Mouse (Mus musculus): Measurements from ENCODE around the gene Pdcd11. TPM values are rescaled to one million over a fixed set of nuclear protein-coding genes. Genes with fewer than 3 reads are reported as not detected.

The Pdcd11 gene
- total RNA-seq (2015; ENCODE audit: low replicate concordance) (1.4 and 3.4 TPM in 2 replicates), total RNA-seq (2017; ENCODE audit: low replicate concordance) (1.8 and 5.0 TPM in 2 replicates)

DNA sequence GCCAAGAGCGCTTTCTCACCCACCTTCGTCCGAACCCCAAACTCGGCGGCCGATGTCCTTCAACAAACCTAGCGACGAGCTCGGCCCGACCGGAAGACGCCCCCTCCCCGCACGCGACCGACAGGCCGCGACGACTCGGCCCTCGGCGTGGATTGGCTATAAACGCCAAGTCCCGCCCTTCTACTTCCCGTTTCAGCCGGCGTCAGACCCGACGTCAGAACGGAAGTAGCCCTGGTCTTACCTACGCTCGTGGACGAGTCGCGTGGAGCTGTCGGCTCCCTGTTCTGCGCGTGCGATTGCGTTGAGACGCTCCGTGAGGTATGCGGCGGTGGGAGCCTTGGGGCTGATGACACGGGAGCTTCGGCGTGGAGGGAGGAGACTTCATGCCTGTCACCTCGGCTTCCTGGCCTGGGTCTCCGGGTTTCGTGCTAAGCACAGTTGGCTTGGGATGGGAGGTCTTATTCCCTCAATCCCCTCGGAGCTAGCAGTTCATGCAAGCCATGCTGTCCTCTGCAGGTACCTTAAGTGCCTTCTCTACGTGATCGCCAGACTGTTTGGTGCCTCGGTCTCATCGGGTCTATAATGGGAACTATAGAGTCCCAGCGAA is at the start of gene Pdcd11, which contains the start of gene Usmg5:
Pdcd11 (plus strand) TSS at position 219 of the 607 bp plus-strand sequence.
Usmg5 (minus strand) TSS at position 98 of the 607 bp plus-strand sequence.
- peak; percentile 99 for ATAC-seq (replicated peaks; ENCODE audit: low FRiP score, poor library complexity, severe bottlenecking)

DNA sequence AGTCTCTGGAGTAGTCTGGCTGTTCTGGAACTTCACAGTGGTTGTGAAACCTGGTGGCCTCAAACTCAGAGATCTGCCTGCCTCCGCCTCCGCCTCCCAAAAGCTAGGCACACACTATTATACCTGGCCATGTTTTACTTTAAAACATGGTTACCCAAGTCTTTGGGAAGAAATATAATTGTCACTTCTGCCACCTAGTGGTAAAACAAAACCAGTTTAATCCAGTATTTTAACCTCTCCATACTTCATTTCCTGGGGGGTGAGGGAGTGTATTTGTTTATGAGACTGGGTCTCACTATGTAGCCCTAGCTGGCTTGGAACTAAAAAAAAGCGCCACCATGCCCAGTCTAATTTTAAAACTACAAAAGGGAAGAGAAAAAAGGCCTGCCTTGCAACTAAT is 47.0 kb upstream of the Pdcd11 start:
- no peak for ATAC-seq (replicated peaks; ENCODE audit: low FRiP score, poor library complexity, severe bottlenecking)

DNA sequence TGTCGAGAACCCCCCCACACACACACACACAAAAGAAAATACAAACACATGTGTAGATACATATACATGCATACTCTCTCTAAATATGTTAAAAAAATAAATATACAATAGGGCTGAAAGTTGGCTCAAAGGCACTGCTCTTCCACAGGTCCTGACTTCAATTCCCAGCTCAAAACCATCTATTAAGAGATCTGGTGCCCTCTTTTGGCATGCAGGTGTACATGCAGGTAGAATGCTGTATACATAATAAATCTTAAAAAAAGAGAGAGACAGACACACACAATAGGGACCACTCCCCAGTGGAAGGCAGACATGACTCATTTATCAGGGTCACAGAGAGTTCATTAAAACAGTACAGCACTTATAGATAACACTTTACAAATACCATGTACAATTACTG is 44.2 kb upstream of the Pdcd11 start:
- ATAC-seq (replicated peaks; ENCODE audit: low FRiP score, poor library complexity, severe bottlenecking), result no peak

DNA sequence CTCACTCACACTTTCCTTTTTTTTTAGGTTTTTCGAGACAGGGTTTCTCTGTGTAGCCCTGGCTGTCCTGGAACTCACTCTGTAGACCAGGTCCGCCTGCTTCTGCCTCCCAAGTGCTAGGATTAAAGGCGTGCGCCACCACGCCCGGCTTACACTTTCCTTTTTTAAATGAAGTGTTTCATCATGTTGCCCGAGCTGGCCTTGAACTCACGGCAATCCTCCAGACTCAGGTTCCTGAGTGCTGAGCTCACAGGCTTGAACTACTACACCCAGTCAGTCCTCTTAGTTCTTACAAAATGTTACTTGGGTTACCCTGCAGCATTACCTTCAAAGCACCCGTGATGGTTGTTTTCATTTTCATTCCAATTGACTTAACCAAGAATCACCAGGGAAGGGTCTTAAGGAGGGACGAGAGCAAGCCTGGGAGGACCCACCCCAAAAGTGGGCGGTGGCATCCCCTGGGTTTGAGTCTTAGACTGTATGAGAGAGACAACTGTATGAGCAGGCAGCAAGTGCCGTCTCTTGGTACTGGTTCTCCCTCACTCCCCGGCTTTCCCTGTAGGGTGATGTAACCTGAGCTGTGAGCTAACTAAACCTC is 43.2 kb upstream of the Pdcd11 start:
- no peak for ATAC-seq (replicated peaks; ENCODE audit: low FRiP score, poor library complexity, severe bottlenecking)

DNA sequence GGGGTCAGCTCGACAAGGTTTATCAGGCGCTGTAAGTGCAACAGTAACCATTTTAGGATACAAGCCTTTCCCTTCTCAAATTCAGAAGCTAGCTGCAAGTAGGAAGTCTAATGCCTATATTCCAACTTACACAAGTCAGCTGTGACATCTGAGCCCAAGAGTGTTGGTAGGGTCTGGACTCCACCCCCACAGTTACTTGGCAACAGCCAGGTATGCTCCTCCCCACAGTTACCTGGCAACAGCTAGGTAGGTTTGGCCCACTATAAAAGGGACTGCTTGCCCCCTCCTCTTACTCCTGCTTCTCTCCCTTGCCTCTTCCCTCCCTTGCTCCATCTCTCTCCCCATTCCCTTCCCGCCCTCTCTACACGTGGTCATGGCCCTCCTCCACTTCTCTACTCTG is 41.5 kb upstream of the Pdcd11 start:
- ATAC-seq (replicated peaks; ENCODE audit: low FRiP score, poor library complexity, severe bottlenecking), result no peak

DNA sequence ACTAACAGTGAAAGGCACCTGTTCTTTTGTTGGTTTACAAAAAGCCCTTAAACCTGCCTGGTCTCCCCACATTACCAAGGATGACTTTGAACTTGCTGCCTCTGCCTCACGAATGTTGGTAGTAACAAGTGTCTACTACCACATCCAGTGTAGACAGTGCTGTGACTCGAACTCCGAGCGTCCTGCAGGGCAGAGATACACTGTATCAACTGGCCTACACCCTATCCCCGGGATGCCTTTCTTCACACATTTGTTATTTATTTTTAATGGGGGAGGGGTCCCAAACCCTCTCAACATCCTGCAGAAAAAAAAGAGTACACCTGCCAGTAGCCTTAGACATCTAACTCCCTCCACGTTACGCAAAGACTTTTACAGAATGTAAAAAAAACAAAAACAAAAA is 40.7 kb upstream of the Pdcd11 start:
- no peak for ATAC-seq (replicated peaks; ENCODE audit: low FRiP score, poor library complexity, severe bottlenecking)

DNA sequence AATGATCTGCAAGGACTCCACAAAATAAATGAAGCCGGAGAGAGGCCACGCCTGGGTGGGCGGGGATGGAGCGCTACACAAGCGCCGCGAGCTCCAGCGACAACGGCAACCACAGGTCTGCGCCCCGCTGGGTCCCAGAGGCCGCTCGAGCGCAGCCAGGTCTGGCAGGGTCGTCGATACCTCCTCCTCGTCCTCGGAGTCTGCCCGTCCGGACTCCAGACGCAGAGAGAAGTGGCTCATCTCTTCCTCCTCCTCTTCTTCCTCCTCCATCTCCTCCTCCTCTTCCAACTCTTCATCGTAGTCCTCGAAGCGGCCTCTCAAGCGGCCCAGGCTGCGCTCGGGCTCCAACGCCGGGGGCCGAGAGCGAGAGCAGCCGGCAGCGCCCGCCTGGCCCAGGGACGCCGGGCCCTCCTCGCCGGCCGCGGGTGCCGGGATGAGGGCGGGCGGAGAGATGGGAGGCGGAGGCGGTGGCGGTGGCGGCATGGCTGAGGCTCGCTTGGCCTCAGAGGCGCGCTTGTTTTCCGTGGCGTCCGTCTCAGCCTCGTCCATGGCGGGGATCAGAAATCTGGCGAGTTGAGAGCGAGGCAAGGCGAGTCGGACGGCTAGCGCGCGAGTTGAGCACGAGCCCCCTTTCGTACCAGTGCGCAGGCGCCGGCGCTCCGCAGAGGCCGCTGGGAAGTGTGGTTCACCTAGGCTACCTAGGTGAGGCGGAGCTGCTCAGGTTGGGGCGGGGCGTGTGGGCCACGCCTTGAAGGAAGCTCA is 40.1 kb upstream of the Pdcd11 start, which contains the start of gene Pcgf6:
Pcgf6 (minus strand) TSS at position 636 of the 762 bp plus-strand sequence.
- ATAC-seq (replicated peaks; ENCODE audit: low FRiP score, poor library complexity, severe bottlenecking), result peak; percentile 85

DNA sequence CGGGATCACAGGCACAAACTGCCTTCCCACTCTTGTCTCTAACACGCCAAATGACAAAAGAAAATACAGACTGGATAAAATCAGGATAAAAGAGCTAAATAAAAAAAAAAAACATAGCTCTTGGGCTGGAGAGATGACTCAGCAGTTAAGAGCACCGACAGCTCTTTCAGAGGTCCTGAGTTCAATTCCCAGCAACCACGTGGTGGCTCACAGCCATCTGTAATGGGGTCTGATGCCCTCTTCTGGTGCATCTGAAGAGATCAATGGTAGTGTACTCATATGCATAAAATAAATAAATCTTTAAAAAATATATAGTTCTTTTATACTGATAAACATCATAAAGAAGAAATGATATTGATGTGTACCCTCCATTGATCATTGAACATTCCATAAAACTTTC is 37.6 kb upstream of the Pdcd11 start:
- ATAC-seq (replicated peaks; ENCODE audit: low FRiP score, poor library complexity, severe bottlenecking), result no peak

DNA sequence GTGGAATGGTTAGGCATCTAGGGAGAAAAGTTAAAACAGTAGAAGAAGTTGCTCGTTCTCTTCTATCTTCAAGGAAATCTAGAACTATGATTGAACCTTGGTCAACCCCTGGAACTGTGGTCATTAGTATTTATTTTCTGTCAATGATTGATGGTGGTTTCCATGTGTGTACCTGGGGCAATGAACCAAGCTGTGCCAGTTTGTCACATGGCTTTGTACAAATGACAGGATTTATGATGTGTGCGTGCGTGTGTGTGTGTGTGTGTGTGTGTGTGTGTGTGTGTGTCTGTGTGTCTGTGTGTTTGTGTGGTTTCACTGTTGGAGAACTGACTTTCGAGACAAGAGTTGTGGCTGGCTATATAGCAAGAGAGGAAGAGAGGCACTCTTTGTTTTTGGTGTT is 37.1 kb upstream of the Pdcd11 start:
- ATAC-seq (replicated peaks; ENCODE audit: low FRiP score, poor library complexity, severe bottlenecking), result no peak

DNA sequence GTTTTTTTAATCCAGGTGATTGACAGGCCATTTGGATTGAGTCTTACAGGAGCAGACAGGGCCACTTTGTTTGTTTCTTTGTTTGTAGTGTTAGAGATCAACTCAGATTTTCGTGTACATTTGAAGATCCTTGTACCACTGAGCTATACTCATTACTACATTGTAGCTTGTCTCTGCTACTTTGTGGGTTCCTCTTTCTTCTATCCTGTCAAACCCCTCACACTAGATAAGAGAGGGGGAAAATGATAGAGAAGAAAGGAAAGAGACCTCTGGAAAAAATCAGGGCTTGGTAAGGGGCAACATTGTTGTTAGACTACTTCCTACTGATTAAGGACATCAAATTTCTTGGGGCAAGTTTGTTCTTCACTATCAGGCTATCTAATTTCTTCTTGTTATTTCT is 32.9 kb upstream of the Pdcd11 start:
- no peak for ATAC-seq (replicated peaks; ENCODE audit: low FRiP score, poor library complexity, severe bottlenecking)

DNA sequence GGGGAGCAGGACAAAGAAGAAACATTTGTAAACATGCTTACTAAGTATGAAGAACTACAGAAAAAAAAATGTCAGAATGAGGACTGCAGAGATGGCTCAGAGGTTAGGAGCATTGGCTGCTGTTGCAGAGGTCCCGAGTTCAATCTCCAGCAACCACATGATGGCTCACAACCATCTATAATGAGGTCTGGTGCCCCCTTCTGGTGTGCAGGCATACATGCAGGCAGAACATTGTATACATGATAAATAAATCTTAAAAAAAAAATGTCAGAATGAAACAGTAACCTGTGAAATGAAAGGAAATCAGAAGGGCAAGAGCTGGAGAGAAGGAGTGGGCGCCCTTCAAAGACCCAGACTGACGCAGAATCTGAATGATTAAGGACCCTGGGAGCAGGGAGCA is 24.7 kb upstream of the Pdcd11 start:
- ATAC-seq (replicated peaks; ENCODE audit: low FRiP score, poor library complexity, severe bottlenecking), result no peak

DNA sequence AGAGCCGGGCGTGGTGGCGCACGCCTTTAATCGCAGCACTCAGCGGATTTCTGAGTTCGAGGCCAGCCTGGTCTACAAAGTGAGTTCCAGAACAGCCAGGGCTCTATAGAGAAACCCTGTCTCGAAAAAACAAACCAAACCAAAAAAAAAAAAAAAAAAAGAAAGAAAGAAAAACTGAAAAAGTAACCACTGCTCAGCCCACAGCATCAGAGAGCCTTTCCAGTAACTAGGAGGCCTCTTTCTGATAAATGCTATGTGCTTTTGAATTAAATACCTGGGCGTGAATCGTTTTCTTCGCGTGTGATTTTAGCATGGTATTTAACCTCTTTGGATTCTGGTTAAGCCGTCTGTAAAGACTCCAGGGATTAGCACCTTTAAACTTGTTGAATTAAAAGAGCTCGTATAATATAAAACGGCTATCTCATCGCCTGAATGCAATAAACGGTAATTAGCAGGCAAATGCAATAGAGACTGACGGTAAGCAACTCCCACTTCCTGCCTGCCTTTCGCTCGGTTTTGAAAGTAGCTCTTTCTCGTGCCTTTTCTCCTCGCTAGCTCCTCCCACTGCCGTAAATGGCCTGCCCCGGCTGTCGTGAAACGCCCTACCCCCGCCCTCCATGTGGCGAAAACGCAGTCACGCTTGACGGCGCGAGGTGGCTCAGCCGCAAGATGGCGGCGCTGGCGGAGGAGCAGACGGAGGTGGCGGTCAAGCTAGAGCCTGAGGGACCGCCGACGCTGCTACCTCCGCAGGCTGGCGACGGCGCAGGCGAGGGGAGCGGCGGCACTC is 23.3 kb upstream of the Pdcd11 start, which contains the start of gene Taf5:
Taf5 (plus strand) TSS at position 651 of the 787 bp plus-strand sequence.
- peak; percentile 85 for ATAC-seq (replicated peaks; ENCODE audit: low FRiP score, poor library complexity, severe bottlenecking)

DNA sequence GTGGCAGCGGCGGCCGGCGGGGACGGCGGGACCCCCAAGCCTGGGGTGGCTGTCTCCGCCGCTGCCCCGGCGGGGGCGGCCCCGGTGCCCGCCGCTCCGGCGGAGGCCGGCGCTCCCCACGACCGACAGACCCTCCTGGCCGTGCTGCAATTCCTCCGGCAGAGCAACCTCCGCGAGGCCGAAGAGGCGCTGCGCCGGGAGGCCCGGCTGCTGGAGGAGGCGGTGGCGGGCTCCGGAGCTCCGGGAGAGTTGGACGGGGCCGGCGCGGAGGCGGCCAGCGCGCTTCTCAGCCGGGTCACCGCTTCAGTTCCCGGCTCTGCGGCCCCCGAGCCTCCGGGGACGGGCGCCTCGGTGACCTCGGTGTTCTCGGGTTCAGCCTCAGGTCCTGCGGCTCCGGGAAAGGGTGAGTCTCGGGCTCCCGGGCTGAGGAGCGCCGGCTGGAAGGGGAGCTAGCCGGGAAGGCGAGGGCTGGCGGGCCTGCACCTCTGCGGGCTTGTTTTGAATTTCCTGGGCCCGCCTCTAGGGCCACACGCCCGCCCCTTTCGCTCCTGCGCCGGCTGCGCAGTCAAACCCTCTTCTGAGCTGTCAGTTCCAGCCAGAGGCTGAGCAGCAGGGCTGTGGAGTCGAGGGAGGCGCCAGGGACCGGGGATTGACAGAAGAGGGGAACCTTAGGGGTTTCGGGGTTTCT is 22.5 kb upstream of the Pdcd11 start:
- ATAC-seq (replicated peaks; ENCODE audit: low FRiP score, poor library complexity, severe bottlenecking), result peak; percentile 93

DNA sequence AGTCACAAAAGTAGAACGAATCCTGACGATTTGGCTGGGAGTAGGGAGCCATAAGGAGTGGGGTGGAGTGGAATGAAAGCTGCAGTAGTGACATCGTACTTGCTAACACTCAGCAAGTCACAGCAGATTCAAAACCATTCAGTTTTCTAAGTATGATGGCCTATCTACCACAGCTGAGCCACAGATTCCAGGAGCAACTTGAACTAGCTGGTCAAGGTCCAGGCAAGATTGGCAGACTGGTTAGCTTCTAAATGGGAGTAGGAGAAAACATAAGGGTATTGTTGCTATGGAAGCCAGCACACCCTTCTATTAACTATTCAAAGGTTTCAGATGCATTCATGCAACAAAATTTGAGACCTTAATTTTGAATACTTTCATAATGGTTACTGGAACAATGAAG is 2.3 kb upstream of the Pdcd11 start:
- no peak for ATAC-seq (replicated peaks; ENCODE audit: low FRiP score, poor library complexity, severe bottlenecking)

DNA sequence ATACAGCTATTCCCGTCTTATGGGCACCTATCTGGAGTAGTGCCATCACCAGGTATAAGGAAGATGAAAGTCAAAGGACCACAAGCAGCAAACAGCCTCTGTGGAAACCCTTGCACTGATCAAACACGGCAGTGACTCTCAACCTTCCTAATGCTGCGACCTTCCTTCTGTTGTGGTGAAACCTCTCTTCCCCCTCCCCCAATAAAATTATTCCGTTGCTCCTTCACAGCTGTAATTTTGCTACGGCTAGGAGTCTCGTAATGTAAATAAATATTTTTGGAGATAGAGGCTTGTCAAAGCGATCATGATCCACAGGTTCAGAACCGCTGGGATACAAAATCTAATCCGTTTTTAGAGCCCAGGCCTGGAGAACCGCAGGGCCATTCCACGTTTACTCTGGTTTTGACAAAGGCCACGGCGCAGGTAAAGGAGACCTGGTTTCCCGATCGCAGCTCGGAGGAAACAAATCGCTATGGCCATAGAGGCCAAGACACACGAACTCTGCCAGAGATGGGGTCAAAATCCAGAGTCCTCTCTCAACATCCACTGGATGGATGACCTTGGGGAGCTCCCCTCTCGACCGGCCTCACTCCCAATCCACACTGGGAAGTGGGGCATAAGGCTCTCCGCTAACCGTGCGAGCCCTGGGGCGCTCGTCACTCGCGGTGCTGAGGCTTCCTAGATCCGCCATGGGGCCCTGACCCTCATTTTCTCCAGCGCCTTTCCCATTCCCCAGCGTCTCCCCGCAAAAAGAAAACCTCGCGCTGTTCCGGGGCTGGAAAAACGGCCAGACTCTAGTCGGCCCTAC is 646 bp upstream of the Pdcd11 start:
- ATAC-seq (replicated peaks; ENCODE audit: low FRiP score, poor library complexity, severe bottlenecking), result peak; percentile 68

DNA sequence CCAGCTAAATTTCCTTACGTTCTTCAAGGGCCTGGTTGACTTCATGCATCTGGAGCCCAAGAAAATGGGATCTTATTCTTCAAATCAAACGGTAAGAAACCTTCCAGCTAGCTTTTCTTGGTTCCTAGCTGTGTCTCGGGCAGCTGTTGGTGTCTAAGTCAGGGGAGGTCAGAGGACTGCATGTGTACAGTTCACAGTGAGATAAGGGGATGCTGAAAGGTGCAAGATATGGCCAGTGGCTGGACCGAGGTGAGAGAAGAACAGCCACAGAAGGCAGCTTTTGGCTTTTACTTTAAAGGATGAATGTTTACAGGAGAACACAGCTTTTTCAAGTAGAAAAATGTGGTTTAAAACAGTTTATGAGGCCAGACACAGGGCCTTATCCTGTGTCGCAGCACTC is 10.5 kb downstream of the Pdcd11 start:
- ATAC-seq (replicated peaks; ENCODE audit: low FRiP score, poor library complexity, severe bottlenecking), result peak; percentile 81

DNA sequence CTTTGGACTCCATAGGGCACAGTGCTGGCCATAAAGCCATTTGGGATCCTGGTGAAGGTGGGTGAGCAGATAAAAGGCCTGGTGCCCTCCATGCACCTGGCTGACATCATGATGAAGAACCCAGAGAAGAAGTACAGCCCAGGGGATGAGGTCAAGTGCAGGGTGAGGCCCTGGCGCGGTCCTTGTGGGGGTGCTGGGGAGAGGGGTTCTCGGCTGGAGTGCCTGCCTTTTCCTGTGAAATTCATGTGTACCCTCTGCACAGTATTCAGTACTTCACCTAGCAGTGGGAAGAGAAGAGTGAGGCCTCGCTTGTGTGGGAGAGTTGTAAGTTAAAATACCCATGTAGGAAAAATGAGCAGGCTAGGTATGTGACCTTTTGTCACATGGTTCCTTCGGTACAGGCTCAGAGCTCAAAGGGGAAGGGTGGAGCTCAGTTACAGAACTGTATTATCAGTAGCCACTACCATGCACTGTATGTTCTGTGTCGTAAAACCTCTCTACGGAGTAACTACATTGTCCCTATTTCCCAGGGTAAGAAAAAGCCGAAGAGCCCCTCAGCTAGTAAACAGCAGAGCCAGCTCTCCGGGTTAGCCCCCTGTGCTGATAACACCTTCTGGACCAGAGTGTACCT is 14.2 kb downstream of the Pdcd11 start:
- no peak for ATAC-seq (replicated peaks; ENCODE audit: low FRiP score, poor library complexity, severe bottlenecking)

DNA sequence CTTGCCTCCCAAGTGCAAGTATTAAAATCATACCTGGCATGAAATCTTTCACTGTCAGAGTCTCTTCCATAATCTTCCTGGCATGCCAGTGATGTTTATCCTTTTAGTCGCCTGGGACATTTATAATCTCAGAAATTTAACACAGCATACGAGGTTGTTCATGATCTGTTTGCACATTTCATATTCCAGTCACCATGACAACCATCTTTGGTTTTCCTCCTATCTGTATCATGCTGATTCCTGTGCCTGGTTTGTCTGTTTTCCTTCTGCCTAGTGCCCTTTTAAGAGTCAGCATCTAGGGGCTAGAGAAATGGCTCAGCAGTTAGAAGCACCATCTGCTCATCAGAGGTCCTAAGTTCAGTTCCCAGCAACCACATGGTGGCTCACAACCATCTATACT is 28.1 kb downstream of the Pdcd11 start:
- no peak for ATAC-seq (replicated peaks; ENCODE audit: low FRiP score, poor library complexity, severe bottlenecking)

All from erythroid progenitor cell, adult 5-6 weeks (primary cell).